Mouse (Mus musculus): ENCODE results near the gene Ubtf. TPM values are rescaled to one million over a fixed set of nuclear protein-coding genes. Genes with fewer than 3 reads are reported as not detected.
"Not testable (repeated sequence)": the region's sequence is repeated elsewhere in the genome, so short reads cannot be mapped to it uniquely, and the experiment has no call there.

Gene Ubtf
- polyA plus RNA-seq, 1 experiment from 2014 or later, result 100 TPM

DNA sequence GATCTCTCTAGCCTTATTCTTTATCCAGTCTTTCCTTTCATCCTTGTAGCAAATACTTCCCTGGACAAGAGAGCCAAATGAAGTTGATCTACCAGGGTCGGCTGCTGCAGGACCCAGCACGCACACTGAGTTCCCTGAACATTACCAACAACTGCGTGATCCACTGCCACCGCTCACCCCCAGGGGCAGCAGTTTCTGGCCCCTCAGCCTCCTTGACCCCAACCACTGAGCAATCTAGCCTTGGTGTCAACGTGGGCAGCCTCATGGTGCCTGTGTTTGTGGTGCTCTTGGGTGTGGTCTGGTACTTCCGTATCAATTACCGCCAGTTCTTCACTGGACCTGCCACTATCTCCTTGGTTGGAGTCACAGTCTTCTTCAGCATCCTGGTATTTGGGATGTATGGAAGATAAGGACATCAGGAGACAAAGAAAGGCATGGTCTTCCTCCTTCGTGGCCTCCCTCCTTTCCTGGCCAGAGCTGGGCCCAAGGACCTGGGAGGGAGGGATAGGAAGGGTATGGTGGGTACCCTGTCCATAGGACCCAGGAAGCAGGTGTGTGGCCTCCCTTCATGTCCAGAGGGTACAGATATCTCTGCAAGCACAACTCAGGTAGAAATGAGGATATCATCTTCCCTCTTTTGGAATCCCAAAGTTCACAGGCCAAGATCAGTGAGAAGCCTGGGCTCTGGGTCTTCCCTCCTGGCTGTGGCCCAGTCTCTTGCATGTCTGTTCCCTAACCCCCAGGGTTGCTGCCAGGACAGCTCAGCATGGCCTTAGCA lies 31.3 kb downstream of the Ubtf start:
- H3K27me3 ChIP-seq, result no peaks in the 10 kb centered on the region
- H3K27ac ChIP-seq, result no peak overlapping the region
- H3K4me1 ChIP-seq, result peaks cover 42% of the 10 kb centered on the region
- H3K4me3 ChIP-seq (replicated peaks), result no peak overlapping the region
- H3K36me3 ChIP-seq, result peaks cover 65% of the 10 kb centered on the region
- WGBS, result 87% methylated on average over 8 of the region's 8 CpGs
- H3K4me2 ChIP-seq, result no peak overlapping the region
- no peak overlapping the region for H3K9ac ChIP-seq
- ATAC-seq (replicated peaks; ENCODE audit: low FRiP score), result no peak
- no peaks in the 10 kb centered on the region for H3K9me3 ChIP-seq (replicated peaks)

GRCm38 (mm10) chr11:102287485-102287884 lies 32.1 kb downstream of the Ubtf start:
- 85% methylated on average over 8 of the region's 8 CpGs for WGBS
- H3K27ac ChIP-seq, result no peak overlapping the region
- H3K4me3 ChIP-seq (replicated peaks), result no peak overlapping the region
- ATAC-seq (replicated peaks; ENCODE audit: low FRiP score), result no peak
- peaks cover 42% of the 10 kb centered on the region for H3K4me1 ChIP-seq
- no peak overlapping the region for H3K4me2 ChIP-seq
- no peaks in the 10 kb centered on the region for H3K9me3 ChIP-seq (replicated peaks)
- no peak overlapping the region for H3K9ac ChIP-seq
- no peaks in the 10 kb centered on the region for H3K27me3 ChIP-seq
- peaks cover 57% of the 10 kb centered on the region for H3K36me3 ChIP-seq

DNA sequence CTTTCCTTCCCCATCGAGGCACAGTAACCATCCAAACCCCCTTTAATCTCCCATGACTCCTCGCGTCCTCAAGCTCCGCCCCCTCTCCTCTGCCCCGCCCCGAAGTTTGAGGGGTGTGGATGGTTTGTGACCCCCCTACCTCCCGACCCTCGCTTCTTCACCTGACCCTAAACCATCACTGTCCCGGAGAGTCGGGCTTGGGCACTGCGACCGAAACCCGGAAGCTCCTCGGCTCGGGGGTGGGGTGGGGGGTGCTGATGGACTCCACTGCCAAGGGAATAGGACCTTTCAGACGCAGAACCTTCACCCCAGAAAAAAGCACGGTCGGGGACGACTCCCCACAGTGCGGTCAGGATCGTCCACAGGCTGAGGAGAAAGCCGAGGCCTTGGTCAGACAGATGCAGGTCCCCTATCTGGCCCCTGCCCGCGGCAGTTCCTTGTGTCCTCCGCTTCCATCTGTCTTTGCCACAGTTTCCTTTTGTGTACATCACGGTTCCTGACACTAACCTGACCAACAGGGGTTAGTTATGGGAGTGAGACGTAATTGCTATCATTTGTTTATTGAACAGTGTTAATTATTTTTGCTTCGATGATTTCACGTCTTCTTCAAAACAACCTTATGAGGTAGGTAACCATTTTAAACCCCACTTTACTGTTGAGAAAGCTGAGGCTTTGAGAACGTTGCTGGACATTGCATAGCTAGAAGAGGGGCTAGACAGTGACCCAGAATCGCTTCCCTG lies 34.3 kb downstream of the Ubtf start:
- Histone ChIP-seq H3K27ac (peak overlapping the region; percentile 90), H3K4me1 (peaks cover 34% of the 10 kb centered on the region)
- ATAC-seq (replicated peaks; ENCODE audit: low FRiP score), result peak; percentile 67; the same call in 1 of the 2 replicates

DNA sequence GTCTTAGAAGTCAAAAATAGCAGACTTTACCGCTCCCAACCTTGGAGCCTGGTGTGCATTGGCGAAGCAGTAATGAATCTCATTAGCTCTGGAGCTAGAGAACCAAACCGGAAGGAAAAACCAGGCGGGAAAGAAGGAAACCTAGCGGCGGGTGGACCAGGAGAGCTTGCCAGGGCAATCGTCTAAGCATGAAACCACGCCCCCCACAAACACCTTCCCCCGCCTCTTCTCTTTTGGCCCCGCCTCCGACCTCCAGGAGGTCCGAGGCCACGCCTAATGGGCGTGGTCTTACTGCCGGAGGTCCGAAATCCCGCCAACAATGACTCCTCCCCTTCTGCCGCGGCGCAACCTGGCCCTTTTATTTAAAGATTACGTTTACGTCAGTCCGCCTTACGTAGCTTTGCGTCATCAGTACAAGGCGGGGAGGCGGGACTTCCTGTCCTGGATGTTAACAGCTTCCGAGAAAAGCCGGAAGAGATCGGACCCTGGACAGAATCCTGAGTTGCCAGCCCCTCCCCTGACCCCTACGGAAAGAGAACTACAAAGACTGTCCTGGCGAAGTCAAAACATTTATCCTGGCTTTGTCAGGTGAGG lies 34.9 kb downstream of the Ubtf start, which contains the start of gene Tmub2:
Gene Tmub2 (plus strand): TSS at position 431 of the 594 bp plus-strand sequence.
- H3K4me3 ChIP-seq (replicated peaks), result peak within 1 kb of the TSS; percentile 88
- peak within 1 kb of the TSS; percentile 76 for H3K4me2 ChIP-seq
- no peaks in the 10 kb centered on the region for H3K9me3 ChIP-seq (replicated peaks)
- no peaks in the 10 kb centered on the region for H3K27me3 ChIP-seq
- WGBS, result under 1% methylated on average over 32 of the region's 32 CpGs
- H3K27ac ChIP-seq, result peak within 1 kb of the TSS; percentile 90
- ATAC-seq (replicated peaks; ENCODE audit: low FRiP score), result peak; percentile 91
- H3K9ac ChIP-seq, result peak within 1 kb of the TSS; percentile 83
- H3K4me1 ChIP-seq, result peaks cover 29% of the 10 kb centered on the region
- peaks cover 29% of the 10 kb centered on the region for H3K36me3 ChIP-seq

More for the DNA sequence above, 34.3 kb downstream of the Ubtf start:
- H3K9me3 ChIP-seq (replicated peaks), result no peaks in the 10 kb centered on the region
- H3K4me3 ChIP-seq (replicated peaks), result peak overlapping the region; percentile 88
- H3K4me2 ChIP-seq, result peak overlapping the region; percentile 76
- H3K36me3 ChIP-seq, result peaks cover 35% of the 10 kb centered on the region
- no peaks in the 10 kb centered on the region for H3K27me3 ChIP-seq
- whole genome bisulfite sequencing, result 3% methylated on average over 31 of the region's 31 CpGs
- H3K9ac ChIP-seq, result peak overlapping the region; percentile 83

GRCm38 (mm10) chr11:102283922-102284321 lies 35.6 kb downstream of the Ubtf start:
- Histone ChIP-seq H3K4me3 (replicated peaks) (peak overlapping the region; percentile 88), H3K36me3 (peaks cover 22% of the 10 kb centered on the region), H3K27me3 (no peaks in the 10 kb centered on the region), H3K4me1 (peaks cover 24% of the 10 kb centered on the region), H3K4me2 (peak overlapping the region; percentile 76), H3K27ac (peak overlapping the region; percentile 90), H3K9ac (no peak overlapping the region), H3K9me3 (replicated peaks) (no peaks in the 10 kb centered on the region)
- WGBS, result 88% methylated on average over 6 of the region's 6 CpGs
- ATAC-seq (replicated peaks; ENCODE audit: low FRiP score), result no peak

DNA sequence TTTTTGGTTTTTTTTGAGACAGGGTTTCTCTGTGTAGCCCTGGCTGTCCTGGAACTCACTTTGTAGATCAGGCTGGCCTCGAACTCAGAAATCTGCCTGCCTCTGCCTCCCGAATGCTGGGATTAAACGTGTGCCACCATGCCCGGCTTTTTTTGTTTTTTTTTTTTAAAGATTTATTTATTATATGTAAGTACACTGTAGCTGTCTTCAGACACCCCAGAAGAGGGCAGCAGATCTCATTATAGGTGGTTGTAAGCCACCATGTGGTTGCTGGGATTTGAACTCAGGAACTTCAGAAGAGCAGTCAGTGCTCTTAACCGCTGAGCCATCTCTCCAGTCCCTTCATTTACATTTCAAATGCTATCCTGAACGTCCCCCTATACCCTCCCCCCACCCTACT lies 39.3 kb downstream of the Ubtf start:
- ATAC-seq (replicated peaks; ENCODE audit: low FRiP score); H3K4me2 ChIP-seq; H3K36me3 ChIP-seq; H3K27me3 ChIP-seq; H3K9me3 ChIP-seq (replicated peaks); H3K4me3 ChIP-seq (replicated peaks); H3K27ac ChIP-seq; H3K9ac ChIP-seq: not testable (repeated sequence)
- WGBS, result 75% methylated on average over 6 of the region's 6 CpGs
- peaks cover 20% of the 10 kb centered on the region for H3K4me1 ChIP-seq

GRCm38 (mm10) chr11:102279595-102279994 lies 39.9 kb downstream of the Ubtf start:
- Histone ChIP-seq H3K9me3 (replicated peaks) (no peaks in the 10 kb centered on the region), H3K27ac (no peak overlapping the region)

DNA sequence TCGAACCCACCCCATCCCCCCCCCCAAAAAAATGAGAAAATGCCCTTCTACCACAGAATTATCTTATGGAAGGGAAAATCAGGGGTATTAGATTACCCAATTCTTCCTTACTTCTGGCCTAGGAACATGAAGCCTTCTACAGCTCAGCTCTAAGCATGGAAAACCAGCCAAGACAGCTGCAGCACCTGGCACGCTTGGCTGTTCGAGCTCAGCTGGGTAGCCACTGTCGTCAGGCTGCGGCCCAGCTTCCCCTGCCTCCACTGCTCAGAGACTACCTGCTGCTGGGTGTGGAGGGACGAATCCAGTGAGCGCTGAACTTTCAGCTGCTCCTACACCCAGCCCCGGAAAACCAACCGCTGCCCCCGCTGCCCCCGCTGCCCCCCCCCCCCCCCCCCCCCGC lies 41.8 kb downstream of the Ubtf start:
- no peak overlapping the region for H3K9ac ChIP-seq
- 70% methylated on average over 9 of the region's 12 CpGs for WGBS
- no peak overlapping the region for H3K27ac ChIP-seq
- H3K4me2 ChIP-seq, result no peak overlapping the region
- no peak for ATAC-seq (replicated peaks; ENCODE audit: low FRiP score)
- no peak overlapping the region for H3K4me3 ChIP-seq (replicated peaks)
- peaks cover 16% of the 10 kb centered on the region for H3K4me1 ChIP-seq
- H3K36me3 ChIP-seq, result no peaks in the 10 kb centered on the region
- H3K9me3 ChIP-seq (replicated peaks), result no peaks in the 10 kb centered on the region
- H3K27me3 ChIP-seq, result peaks cover 5% of the 10 kb centered on the region; the same call in 1 of the 2 replicates

More at GRCm38 (mm10) chr11:102279595-102279994, 39.9 kb downstream of the Ubtf start:
- ATAC-seq (replicated peaks; ENCODE audit: low FRiP score), result no peak
- Histone ChIP-seq H3K27me3 (peaks cover 5% of the 10 kb centered on the region; the same call in 1 of the 2 replicates), H3K4me3 (replicated peaks) (no peak overlapping the region), H3K9ac (no peak overlapping the region), H3K4me2 (no peak overlapping the region), H3K36me3 (no peaks in the 10 kb centered on the region), H3K4me1 (peaks cover 20% of the 10 kb centered on the region)
- over 99% methylated on average over 3 of the region's 3 CpGs for whole genome bisulfite sequencing

- peak overlapping the region; percentile 39 for H3K4me3 ChIP-seq (replicated peaks)
- H3K27ac ChIP-seq, result peak overlapping the region; percentile 41; the same call in 1 of the 2 replicates
- H3K27me3 ChIP-seq, result peaks cover 5% of the 10 kb centered on the region; the same call in 1 of the 2 replicates
- WGBS, result 2% methylated on average over 33 of the region's 33 CpGs
- peak overlapping the region; percentile 16; the same call in 1 of the 2 replicates for H3K9ac ChIP-seq
- peaks cover 16% of the 10 kb centered on the region for H3K4me1 ChIP-seq
- H3K4me2 ChIP-seq, result peak overlapping the region; percentile 77
- H3K9me3 ChIP-seq (replicated peaks), result no peaks in the 10 kb centered on the region
- ATAC-seq (replicated peaks; ENCODE audit: low FRiP score), result peak; percentile 93
- no peaks in the 10 kb centered on the region for H3K36me3 ChIP-seq
Measured at GRCm38 (mm10) chr11:102276411-102276915, 43.1 kb downstream of the Ubtf start.

GRCm38 (mm10) chr11:102268520-102269244 lies 50.9 kb downstream of the Ubtf start, which contains the start of gene Asb16:
Asb16 (plus strand) TSS chr11:102268743.
- peaks cover 10% of the 10 kb centered on the region; the same call in 1 of the 2 replicates for H3K36me3 ChIP-seq
- H3K4me3 ChIP-seq (replicated peaks), result no peak within 1 kb of the TSS
- WGBS, result 85% methylated on average over 12 of the region's 12 CpGs
- peaks cover 6% of the 10 kb centered on the region for H3K4me1 ChIP-seq
- H3K27me3 ChIP-seq, result no peaks in the 10 kb centered on the region
- no peaks in the 10 kb centered on the region for H3K9me3 ChIP-seq (replicated peaks)
- H3K9ac ChIP-seq, result no peak within 1 kb of the TSS
- H3K27ac ChIP-seq, result no peak within 1 kb of the TSS
- H3K4me2 ChIP-seq, result no peak within 1 kb of the TSS
- ATAC-seq (replicated peaks; ENCODE audit: low FRiP score), result no peak

DNA sequence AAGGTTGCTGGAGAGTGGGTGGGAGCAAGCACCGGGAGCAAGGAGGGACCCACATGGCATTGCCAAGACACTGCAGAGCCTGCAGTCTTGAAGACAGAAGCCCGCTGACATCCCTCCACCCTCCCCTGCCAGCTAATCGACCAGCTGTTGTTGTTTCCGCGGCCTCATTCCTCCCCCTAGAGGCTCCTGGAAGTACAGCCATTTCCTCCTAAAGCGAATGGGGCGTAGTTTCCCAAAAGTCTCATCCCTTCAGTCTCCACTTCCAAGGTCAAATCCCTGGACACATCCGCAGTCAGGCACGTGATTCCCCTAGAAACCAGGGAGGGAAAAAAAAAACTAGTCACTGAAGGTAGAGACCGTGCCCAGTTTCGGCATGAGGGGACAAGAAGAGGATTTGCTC lies 52.1 kb downstream of the Ubtf start:
- H3K9me3 ChIP-seq (replicated peaks), result no peaks in the 10 kb centered on the region
- no peak overlapping the region for H3K4me3 ChIP-seq (replicated peaks)
- H3K27me3 ChIP-seq, result no peaks in the 10 kb centered on the region
- H3K4me2 ChIP-seq, result 0 out of 2 replicates have a peak overlapping the region, but pooled peaks have one; percentile 26
- ATAC-seq (replicated peaks; ENCODE audit: low FRiP score), result peak; percentile 53; the same call in 1 of the 2 replicates
- peaks cover 6% of the 10 kb centered on the region for H3K4me1 ChIP-seq
- 6% methylated on average over 11 of the region's 11 CpGs for WGBS
- no peak overlapping the region for H3K9ac ChIP-seq
- 0 out of 2 replicates have a peak overlapping the region, but pooled peaks have one; percentile 11 for H3K27ac ChIP-seq
- peaks cover 18% of the 10 kb centered on the region for H3K36me3 ChIP-seq
